Mouse (Mus musculus) liver, embryonic 14.5 days (tissue): ENCODE results near the gene Slc22a5. TPM values are rescaled to one million over a fixed set of nuclear protein-coding genes. Genes with fewer than 3 reads are reported as not detected.
A peak's percentile ranks its signal among the peaks of the same experiment; 100 is the strongest.

ENCODE experiments used
- ATAC-seq: fragments of 200-750 bp; cut with Nextera tagmentation; 2 replicates; pipeline ENCODE4 v1.8.0; 2017; ENCODE audit warnings: moderate number of reproducible peaks, mild to moderate bottlenecking, moderate library complexity; ENCODE audit not compliant: insufficient read depth
- DNase-seq, 3 experiments: peaks; one replicate each; pipeline ENCODE4 v3.0.0-alpha.2; 2012 to 2013; ENCODE audit warnings: low read depth in 3 of 3, low spot score in 3 of 3
- H3K27ac ChIP-seq: fragments of 300-500 bp; sonication (generic); 2 replicates; pipeline ENCODE4 v1.5.1; 2014; ENCODE audit warnings: moderate library complexity, mild to moderate bottlenecking, control low read depth, inconsistent platforms
- H3K27me3 ChIP-seq: fragments of 300-500 bp; sonication (generic); 2 replicates; pipeline ENCODE4 v1.6.1; 2014; ENCODE audit warnings: mild to moderate bottlenecking, low read length, moderate library complexity; ENCODE audit not compliant: control insufficient read depth, insufficient read depth
- H3K36me3 ChIP-seq: fragments of 300-500 bp; sonication (generic); replicated peaks from 2 replicates; pipeline ENCODE4 v1.6.1; 2014; ENCODE audit warnings: low read depth; ENCODE audit not compliant: control insufficient read depth, insufficient read depth
- H3K4me1 ChIP-seq, 2 experiments: fragments of 200-500 bp in 1 of 2; fragments of 300-500 bp in 1 of 2; sonication (generic) in 1 of 2; replicated peaks; 2 replicates each; pipeline ENCODE4 v1.6.1; 2012 to 2014; ENCODE audit warnings: antibody characterized with exemption in 1 of 2, inconsistent platforms in 1 of 2, low read length in 1 of 2; ENCODE audit not compliant: control insufficient read depth in 2 of 2, insufficient read depth in 2 of 2
- H3K4me2 ChIP-seq: fragments of 300-500 bp; sonication (generic); 2 replicates; pipeline ENCODE4 v1.6.1; 2014; ENCODE audit warnings: low read depth, mild to moderate bottlenecking, control low read depth, moderate library complexity
- H3K4me3 ChIP-seq, 2 experiments: fragments of 200-500 bp in 1 of 2; fragments of 300-500 bp in 1 of 2; sonication (generic) in 1 of 2; 2 replicates each; pipeline ENCODE4 v1.5.1; 2012 to 2014; ENCODE audit warnings: low read depth in 2 of 2, low read length in 2 of 2, mild to moderate bottlenecking in 2 of 2, control low read depth in 1 of 2, inconsistent platforms in 1 of 2, moderate library complexity in 1 of 2; ENCODE audit not compliant: insufficient read depth in 1 of 2
- H3K9ac ChIP-seq: fragments of 300-500 bp; sonication (generic); replicated peaks from 2 replicates; pipeline ENCODE4 v1.6.1; 2014; ENCODE audit warnings: mild to moderate bottlenecking, control low read depth, moderate library complexity
- H3K9me3 ChIP-seq: fragments of 300-500 bp; sonication (generic); 2 replicates; pipeline ENCODE4 v1.6.1; 2016; ENCODE audit warnings: low read length, mixed read lengths; ENCODE audit not compliant: control insufficient read depth
- CTCF ChIP-seq: IDR thresholded peaks from 2 replicates; pipeline ENCODE4 v1.5.1; 2016; ENCODE audit warnings: antibody characterized with exemption, low read depth, control low read depth
- EP300 ChIP-seq: IDR thresholded peaks from 2 replicates; pipeline ENCODE4 v1.6.1; 2016; ENCODE audit warnings: antibody characterized with exemption, low read depth
- WGBS: fragments of 180-500 bp; shearing (Covaris S2); extraction: QIAGEN DNeasy Blood & Tissue Kit; methylation state at CpG from one replicate; pipeline ENCODE4 v1.1.7; 2014; ENCODE audit not compliant: insufficient replicate concordance; 5-methylcytosine and 5-hydroxymethylcytosine counted together
- polyA plus RNA-seq, 2 experiments: library from polyadenylated mRNA; depleted of rRNA in 1 of 2; stranded (reverse) in 1 of 2; unstranded in 1 of 2; fragments of >200 nt; fragmentation: Nextera tagmentation in 1 of 2; extraction: Ambion mirVana in 1 of 2; gene quantifications; 2 replicates each; pipeline versions ENCODE4 v1.2.1 to v1.2.3; 2012 to 2014

Gene Slc22a5
- polyA plus RNA-seq, 2 experiments: 1.7 to 1.9 TPM

- 45% methylated on average over 3 of the region's 3 CpGs for WGBS
- H3K4me1 ChIP-seq: 0 out of 4 replicates have a peak, but pooled peaks cover 0 to 3% of the 10 kb centered on the region in 2 experiments
- ATAC-seq (no peak), DNase-seq (no peak)
- no peak overlapping the region for H3K27ac ChIP-seq
- no peaks in the 10 kb centered on the region for H3K27me3 ChIP-seq
- no peaks in the 10 kb centered on the region for H3K36me3 ChIP-seq
- TF ChIP-seq EP300 (no peak), CTCF (no peak)
- no peak overlapping the region for H3K4me3 ChIP-seq
- no peak overlapping the region for H3K9ac ChIP-seq
- no peaks in the 10 kb centered on the region for H3K9me3 ChIP-seq
- no peak overlapping the region for H3K4me2 ChIP-seq
Measured at GRCm38 (mm10) chr11:53899004-53899403, 7.5 kb upstream of the Slc22a5 start.

- no peak for ATAC-seq
- Histone ChIP-seq H3K9ac (no peak overlapping the region), H3K4me1 (peaks cover 0 to 7% of the 10 kb centered on the region in 2 experiments; a peak in 3 of 4 replicates), H3K4me2 (no peak overlapping the region), H3K9me3 (no peaks in the 10 kb centered on the region), H3K36me3 (no peaks in the 10 kb centered on the region), H3K27ac (no peak overlapping the region), H3K27me3 (no peaks in the 10 kb centered on the region), H3K4me3 (no peak overlapping the region)
- TF ChIP-seq CTCF (no peak), EP300 (no peak)
- DNase-seq: no peak
- 61% methylated on average over 6 of the region's 6 CpGs for WGBS
Measured at GRCm38 (mm10) chr11:53896935-53897334, 5.5 kb upstream of the Slc22a5 start.

- DNase-seq: no peak
- WGBS: 35% methylated on average over 2 of the region's 2 CpGs
- no peak for TF ChIP-seq EP300
- no peak for TF ChIP-seq CTCF
- no peak overlapping the region for H3K4me2 ChIP-seq
- H3K27ac ChIP-seq: no peak overlapping the region
- no peaks in the 10 kb centered on the region for H3K36me3 ChIP-seq
- H3K9me3 ChIP-seq: no peaks in the 10 kb centered on the region
- H3K9ac ChIP-seq: no peak overlapping the region
- peaks cover 7 to 12% of the 10 kb centered on the region in 2 experiments for H3K4me1 ChIP-seq
- no peak overlapping the region for H3K4me3 ChIP-seq
- no peak for ATAC-seq
- no peaks in the 10 kb centered on the region for H3K27me3 ChIP-seq
Measured at GRCm38 (mm10) chr11:53893451-53893850, 2.0 kb upstream of the Slc22a5 start.

GRCm38 (mm10) chr11:53892716-53893416, 1.4 kb upstream of the Slc22a5 start:
- TF ChIP-seq CTCF (no peak), EP300 (no peak)
- H3K27ac ChIP-seq: peak overlapping the region; percentile 36
- 10% methylated on average over 9 of the region's 9 CpGs for WGBS
- no peak for ATAC-seq
- no peaks in the 10 kb centered on the region for H3K27me3 ChIP-seq
- no peaks in the 10 kb centered on the region for H3K9me3 ChIP-seq
- peak overlapping the region; percentile 44 for H3K4me2 ChIP-seq
- peaks cover 7 to 12% of the 10 kb centered on the region in 2 experiments for H3K4me1 ChIP-seq
- peak; percentile 44 to 58 (median 53) for DNase-seq
- no peak overlapping the region for H3K9ac ChIP-seq
- no peaks in the 10 kb centered on the region for H3K36me3 ChIP-seq
- peak overlapping the region in 1 of 2 experiments; percentile 28; a peak in 1 of 4 replicates for H3K4me3 ChIP-seq

- Histone ChIP-seq H3K9ac (peak overlapping the region; percentile 49), H3K27ac (no peak overlapping the region), H3K36me3 (no peaks in the 10 kb centered on the region), H3K4me3 (peak overlapping the region; percentile 53 to 61), H3K4me2 (peak overlapping the region; percentile 82), H3K9me3 (no peaks in the 10 kb centered on the region), H3K4me1 (peaks cover 7 to 12% of the 10 kb centered on the region in 2 experiments), H3K27me3 (no peaks in the 10 kb centered on the region)
- WGBS: 3% methylated on average over 33 of the region's 33 CpGs
- ATAC-seq: no peak
- no peak for DNase-seq
- TF ChIP-seq CTCF: no peak
- no peak for TF ChIP-seq EP300
Measured at GRCm38 (mm10) chr11:53890906-53891504, 455 bp downstream of the Slc22a5 start.
